Mouse (Mus musculus) G1E (cell line): ENCODE results near the gene Ate1.

Experiments used
- CTCF ChIP-seq: IDR thresholded peaks from 2 replicates; pipeline ENCODE4 v1.5.1; 2012; ENCODE audit warnings: low read depth, low read length, inconsistent platforms, mixed read lengths
- GATA1 ChIP-seq: IDR thresholded peaks from 2 replicates; pipeline ENCODE4 v1.6.1; 2012; ENCODE audit warnings: borderline replicate concordance, low read length, inconsistent platforms, mixed read lengths
- GATA2 ChIP-seq: IDR thresholded peaks from 2 replicates; pipeline ENCODE4 v1.6.1; 2012; ENCODE audit warnings: low read depth, low read length, inconsistent platforms, borderline replicate concordance
- POLR2AphosphoS5 ChIP-seq: IDR thresholded peaks from 2 replicates; pipeline ENCODE4 v1.6.1; 2012; ENCODE audit warnings: low read depth, low read length, inconsistent platforms; ENCODE audit not compliant: insufficient replicate concordance
- TAL1 ChIP-seq: conservative IDR thresholded peaks from 2 replicates; pipeline ENCODE4 v1.6.1; 2012; ENCODE audit warnings: low read depth, low read length, inconsistent platforms, mixed read lengths

DNA sequence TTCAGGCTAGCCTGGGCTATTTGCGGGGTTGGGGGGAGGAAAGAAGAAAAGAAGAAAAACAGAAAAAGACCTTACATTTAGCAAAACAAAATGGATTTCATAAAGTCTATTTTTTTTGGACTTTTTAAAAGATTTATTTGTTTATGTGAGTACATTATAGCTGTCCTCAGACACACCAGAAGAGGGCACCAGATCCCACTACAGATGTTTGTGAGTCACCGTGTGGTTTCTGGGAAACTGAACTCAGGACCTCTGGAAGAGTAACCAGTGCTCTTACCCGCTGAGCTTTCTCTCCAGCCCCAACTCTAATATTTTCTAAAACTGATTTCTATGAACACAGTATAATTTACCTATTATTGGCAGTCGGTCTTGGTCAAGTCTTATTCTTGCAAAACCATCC, 15.0 kb upstream of the Ate1 start:
- TF ChIP-seq CTCF (no peak), TAL1 (no peak), GATA1 (no peak), GATA2 (no peak), POLR2AphosphoS5 (no peak)
